Mouse (Mus musculus): ENCODE results near the gene Plpp2. TPM values are rescaled to one million over a fixed set of nuclear protein-coding genes. Genes with fewer than 3 reads are reported as not detected.
A peak's percentile ranks its signal among the peaks of the same experiment; 100 is the strongest.

The Plpp2 gene
- polyA plus RNA-seq, 1 experiment from 2014 or later = 10.7 TPM

DNA sequence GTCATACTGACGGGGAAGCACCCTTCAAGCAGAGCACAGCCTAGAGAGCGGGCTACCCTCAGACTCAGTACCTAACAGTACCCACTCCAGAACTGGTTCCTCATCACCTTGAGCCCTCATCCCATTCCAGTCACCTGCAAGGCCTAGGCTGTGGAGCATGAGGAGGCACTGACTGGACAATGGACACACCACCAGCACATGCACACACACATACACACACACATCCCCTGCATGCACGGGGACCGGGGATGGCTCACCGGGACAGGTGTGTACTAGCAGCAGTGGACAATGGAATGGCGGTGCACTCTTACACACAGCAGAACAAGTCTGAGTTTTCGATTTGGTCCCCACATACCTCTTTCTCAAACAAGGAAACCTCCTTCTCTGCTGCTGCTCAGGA lies 3.7 kb upstream of the Plpp2 start:
- Histone ChIP-seq H3K27me3 (no peaks in the 10 kb centered on the region), H3K4me3 (no peak overlapping the region), H3K27ac (replicated peaks) (no peak overlapping the region), H3K9me3 (no peaks in the 10 kb centered on the region), H3K36me3 (peaks cover 30% of the 10 kb centered on the region), H3K9ac (replicated peaks) (no peak overlapping the region), H3K4me1 (peaks cover 14% of the 10 kb centered on the region; the same call in 1 of the 2 replicates), H3K4me2 (replicated peaks) (no peak overlapping the region)
- WGBS = 91% methylated on average over 7 of the region's 7 CpGs
- no peak for ATAC-seq (replicated peaks)

DNA sequence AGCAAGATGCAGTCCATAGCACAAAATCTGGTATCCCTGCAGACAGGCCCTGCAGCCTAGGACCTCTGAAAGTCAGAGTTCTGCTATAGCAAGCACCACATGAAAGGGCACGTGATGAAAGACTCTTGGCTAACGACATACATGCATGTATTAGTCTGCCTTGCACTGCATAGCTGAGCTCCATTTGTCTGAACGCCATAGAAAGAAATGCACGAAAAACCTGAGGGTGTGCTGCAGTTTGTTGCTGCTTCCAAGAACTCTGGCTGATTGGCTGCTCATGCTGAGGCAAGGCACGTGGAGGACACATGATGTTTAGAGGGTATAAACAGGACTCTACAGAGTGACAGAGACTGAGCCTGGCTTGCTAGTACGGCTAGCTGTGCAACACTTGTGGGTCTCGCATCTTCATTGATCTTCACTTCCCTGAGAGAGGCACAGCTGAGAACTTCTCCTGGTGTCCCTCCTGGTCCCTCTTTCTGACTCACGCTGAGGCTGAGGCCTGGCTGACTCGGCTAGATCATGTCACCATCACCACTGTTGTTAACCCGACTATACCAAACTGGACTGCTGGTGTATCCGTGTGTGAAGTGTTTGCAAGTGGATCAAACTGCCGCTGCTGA lies 3.0 kb upstream of the Plpp2 start:
- 75% methylated on average over 12 of the region's 12 CpGs for WGBS
- H3K4me2 ChIP-seq (replicated peaks) = no peak overlapping the region
- no peak overlapping the region for H3K9ac ChIP-seq (replicated peaks)

DNA sequence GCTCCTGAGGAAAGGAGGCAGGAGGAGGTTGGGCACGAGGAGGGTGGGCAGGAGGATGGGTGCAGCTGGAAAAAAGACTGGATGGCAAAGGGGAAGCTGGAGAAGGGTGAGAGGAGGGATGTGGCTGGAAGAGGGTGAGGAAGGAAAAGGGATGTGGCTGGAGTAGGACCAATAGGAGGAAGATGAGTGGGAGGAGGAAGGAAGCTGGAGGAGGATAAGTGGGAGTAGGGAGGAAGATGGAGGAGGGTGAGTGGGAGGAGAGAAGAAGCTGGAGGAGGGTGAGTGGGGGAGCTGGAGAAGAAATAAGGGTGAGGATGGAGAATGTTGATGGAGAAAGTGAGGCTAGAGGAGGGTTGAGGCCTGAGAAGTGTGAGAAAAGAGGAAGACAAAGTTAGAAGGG lies 1.8 kb upstream of the Plpp2 start:
- Histone ChIP-seq H3K27ac (replicated peaks) (no peak overlapping the region), H3K4me3 (no peak overlapping the region), H3K36me3 (peaks cover 15% of the 10 kb centered on the region), H3K27me3 (no peaks in the 10 kb centered on the region), H3K4me2 (replicated peaks) (no peak overlapping the region), H3K4me1 (peaks cover 14% of the 10 kb centered on the region; the same call in 1 of the 2 replicates), H3K9me3 (no peaks in the 10 kb centered on the region), H3K9ac (replicated peaks) (no peak overlapping the region)
- WGBS = 57% methylated on average over 1 of the region's 1 CpGs
- no peak for ATAC-seq (replicated peaks)

More for the DNA sequence above, 3.0 kb upstream of the Plpp2 start:
- no peak for ATAC-seq (replicated peaks)
- H3K27ac ChIP-seq (replicated peaks) = no peak overlapping the region
- no peaks in the 10 kb centered on the region for H3K9me3 ChIP-seq
- H3K36me3 ChIP-seq = peaks cover 24% of the 10 kb centered on the region
- peaks cover 14% of the 10 kb centered on the region; the same call in 1 of the 2 replicates for H3K4me1 ChIP-seq
- H3K27me3 ChIP-seq = no peaks in the 10 kb centered on the region
- no peak overlapping the region for H3K4me3 ChIP-seq

DNA sequence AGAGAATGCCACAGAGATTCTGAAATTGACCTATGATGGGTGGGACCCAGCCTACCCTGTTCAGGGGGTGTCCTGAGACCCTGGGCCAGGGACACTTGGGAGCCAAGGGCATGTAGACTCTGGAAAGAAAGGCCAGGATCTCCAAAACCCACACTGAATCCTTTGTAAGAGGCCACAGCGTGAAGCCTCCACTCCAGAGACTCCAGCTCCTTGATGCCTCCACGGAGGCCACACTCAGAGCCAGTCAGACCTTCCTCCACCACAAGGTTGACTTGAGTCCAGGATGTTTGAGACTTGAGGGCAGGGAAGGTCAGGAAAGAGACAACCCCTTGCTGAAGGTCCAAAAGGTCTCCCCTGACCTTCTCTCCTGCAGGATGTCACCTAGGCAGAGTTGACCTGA lies 830 bp upstream of the Plpp2 start:
- Histone ChIP-seq H3K4me3 (no peak overlapping the region), H3K4me1 (peaks cover 14% of the 10 kb centered on the region; the same call in 1 of the 2 replicates), H3K27me3 (no peaks in the 10 kb centered on the region), H3K9ac (replicated peaks) (no peak overlapping the region), H3K36me3 (peaks cover 5% of the 10 kb centered on the region; the same call in 1 of the 2 replicates), H3K4me2 (replicated peaks) (no peak overlapping the region), H3K9me3 (no peaks in the 10 kb centered on the region), H3K27ac (replicated peaks) (no peak overlapping the region)
- 85% methylated on average over 2 of the region's 2 CpGs for WGBS
- ATAC-seq (replicated peaks) = no peak

DNA sequence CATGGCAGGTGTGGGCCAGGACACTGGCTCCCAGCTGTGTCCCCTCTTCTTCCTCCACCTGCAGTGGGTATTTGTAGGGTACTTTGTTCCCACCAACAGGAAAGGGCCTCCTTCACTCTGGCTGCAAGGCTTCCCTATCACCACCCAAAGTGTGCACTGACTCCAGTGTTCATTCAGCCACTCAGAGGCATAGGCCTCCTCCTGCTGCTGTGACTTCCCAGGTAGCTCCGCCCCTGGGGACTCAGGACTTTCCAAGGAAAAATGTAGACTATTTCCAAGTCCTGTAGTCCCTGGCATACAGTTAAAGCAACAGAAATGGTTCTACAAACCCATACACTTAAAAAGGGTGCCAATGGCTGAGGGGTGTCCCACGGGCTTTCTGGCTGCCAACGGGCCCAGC lies 918 bp downstream of the Plpp2 start:
- Histone ChIP-seq H3K27ac (replicated peaks) (no peak overlapping the region), H3K4me2 (replicated peaks) (peak overlapping the region; percentile 87), H3K9me3 (no peaks in the 10 kb centered on the region), H3K4me1 (peaks cover 14% of the 10 kb centered on the region; the same call in 1 of the 2 replicates), H3K9ac (replicated peaks) (peak overlapping the region; percentile 47; the same call in 1 of the 2 replicates), H3K36me3 (no peaks in the 10 kb centered on the region), H3K4me3 (peak overlapping the region; percentile 56), H3K27me3 (no peaks in the 10 kb centered on the region)
- ATAC-seq (replicated peaks) = no peak
- 29% methylated on average over 3 of the region's 3 CpGs for WGBS

DNA sequence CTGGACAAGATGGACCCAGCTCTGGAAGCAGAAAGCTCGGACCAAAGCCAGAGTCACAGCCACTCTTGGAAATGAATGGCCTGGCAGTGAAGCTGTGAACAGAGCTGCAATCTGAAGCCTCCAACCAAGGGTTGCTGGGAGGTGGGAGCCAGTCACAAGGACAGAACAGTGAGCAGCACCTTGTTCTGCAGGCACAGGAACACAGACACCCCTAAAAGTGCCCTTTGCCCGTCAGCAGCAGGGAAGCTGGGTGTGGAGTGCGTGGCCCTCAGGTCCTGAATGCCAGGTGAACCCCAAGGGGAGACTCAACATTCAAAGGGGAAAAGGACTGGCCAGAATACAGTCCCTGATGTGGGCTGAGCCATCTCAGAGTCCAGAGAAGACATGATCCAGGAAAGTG lies 2.0 kb downstream of the Plpp2 start:
- Histone ChIP-seq H3K4me2 (replicated peaks) (no peak overlapping the region), H3K36me3 (no peaks in the 10 kb centered on the region), H3K27ac (replicated peaks) (no peak overlapping the region), H3K4me1 (peaks cover 14% of the 10 kb centered on the region; the same call in 1 of the 2 replicates), H3K4me3 (no peak overlapping the region), H3K9me3 (no peaks in the 10 kb centered on the region), H3K27me3 (no peaks in the 10 kb centered on the region), H3K9ac (replicated peaks) (no peak overlapping the region)
- 84% methylated on average over 3 of the region's 3 CpGs for WGBS
- ATAC-seq (replicated peaks) = no peak

DNA sequence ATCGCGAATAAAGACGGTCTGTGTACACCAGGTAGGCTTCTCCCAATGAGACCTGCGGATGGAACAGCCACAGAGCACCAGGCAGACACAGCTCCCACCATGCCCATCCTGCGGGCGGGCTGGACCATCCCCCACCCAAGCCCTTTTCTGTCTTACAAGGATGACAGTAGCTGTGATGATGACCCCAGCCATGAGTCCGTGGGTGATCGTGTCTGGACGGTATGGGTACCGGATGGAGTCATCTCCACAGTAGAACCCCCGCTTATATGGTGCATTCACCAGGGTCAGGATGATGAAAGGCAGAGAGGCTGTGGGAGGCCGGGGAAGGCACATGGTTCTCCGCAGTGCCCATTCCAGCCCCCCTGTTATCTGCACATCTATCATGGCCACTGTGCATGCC lies 2.9 kb downstream of the Plpp2 start:
- Histone ChIP-seq H3K4me1 (peaks cover 14% of the 10 kb centered on the region; the same call in 1 of the 2 replicates), H3K9me3 (no peaks in the 10 kb centered on the region), H3K27me3 (no peaks in the 10 kb centered on the region), H3K36me3 (no peaks in the 10 kb centered on the region), H3K4me2 (replicated peaks) (no peak overlapping the region), H3K4me3 (no peak overlapping the region), H3K9ac (replicated peaks) (no peak overlapping the region), H3K27ac (replicated peaks) (no peak overlapping the region)
- 95% methylated on average over 13 of the region's 13 CpGs for WGBS
- ATAC-seq (replicated peaks) = no peak

DNA sequence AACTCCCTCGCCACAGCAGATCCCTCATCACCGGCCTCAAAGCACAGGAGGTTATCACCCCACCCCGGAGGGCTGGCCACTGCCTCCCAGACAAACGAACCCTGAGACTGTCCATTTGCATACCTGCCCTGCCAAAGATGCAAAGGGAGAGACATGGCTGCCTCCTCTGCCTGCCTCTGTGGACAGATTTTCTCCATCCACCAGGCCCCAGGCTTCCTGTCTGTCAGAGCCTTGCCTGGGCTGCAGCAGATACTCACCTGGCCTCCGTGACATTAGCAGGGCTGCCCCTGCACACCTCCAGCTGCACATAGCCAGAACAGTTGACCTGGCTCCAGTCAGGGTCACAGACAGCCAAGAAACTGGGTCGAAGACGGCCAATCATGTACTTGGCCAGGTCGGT lies 3.4 kb downstream of the Plpp2 start:
- Histone ChIP-seq H3K36me3 (no peaks in the 10 kb centered on the region), H3K4me3 (no peak overlapping the region), H3K27me3 (no peaks in the 10 kb centered on the region), H3K9me3 (no peaks in the 10 kb centered on the region), H3K9ac (replicated peaks) (no peak overlapping the region), H3K4me1 (peaks cover 14% of the 10 kb centered on the region; the same call in 1 of the 2 replicates), H3K4me2 (replicated peaks) (no peak overlapping the region), H3K27ac (replicated peaks) (no peak overlapping the region)
- no peak for ATAC-seq (replicated peaks)
- WGBS = 74% methylated on average over 8 of the region's 8 CpGs

DNA sequence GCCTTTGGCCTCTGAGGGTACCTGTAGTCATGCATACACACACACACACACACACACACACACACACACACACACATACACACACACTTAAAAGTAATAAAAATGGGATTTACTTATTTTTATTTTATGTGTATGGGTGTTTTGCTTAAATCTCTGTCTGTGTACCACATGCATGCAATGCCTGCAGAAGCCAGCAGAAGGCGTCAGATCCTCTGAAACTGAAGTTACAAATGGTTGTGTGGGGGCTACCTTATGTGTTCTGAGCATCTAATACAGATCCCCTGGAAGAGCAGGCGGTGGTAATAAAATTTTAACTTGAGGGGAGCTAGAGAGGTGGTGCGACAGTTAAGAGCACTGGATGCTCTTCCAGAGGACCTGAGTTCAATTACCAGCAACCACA lies 5.5 kb downstream of the Plpp2 start:
- ATAC-seq (replicated peaks) = no peak
- Histone ChIP-seq H3K9me3 (no peaks in the 10 kb centered on the region), H3K4me1 (peaks cover 5% of the 10 kb centered on the region; the same call in 1 of the 2 replicates), H3K4me3 (no peak overlapping the region), H3K27me3 (no peaks in the 10 kb centered on the region), H3K4me2 (replicated peaks) (no peak overlapping the region), H3K36me3 (no peaks in the 10 kb centered on the region), H3K9ac (replicated peaks) (no peak overlapping the region), H3K27ac (replicated peaks) (no peak overlapping the region)
- 80% methylated on average over 3 of the region's 3 CpGs for WGBS

DNA sequence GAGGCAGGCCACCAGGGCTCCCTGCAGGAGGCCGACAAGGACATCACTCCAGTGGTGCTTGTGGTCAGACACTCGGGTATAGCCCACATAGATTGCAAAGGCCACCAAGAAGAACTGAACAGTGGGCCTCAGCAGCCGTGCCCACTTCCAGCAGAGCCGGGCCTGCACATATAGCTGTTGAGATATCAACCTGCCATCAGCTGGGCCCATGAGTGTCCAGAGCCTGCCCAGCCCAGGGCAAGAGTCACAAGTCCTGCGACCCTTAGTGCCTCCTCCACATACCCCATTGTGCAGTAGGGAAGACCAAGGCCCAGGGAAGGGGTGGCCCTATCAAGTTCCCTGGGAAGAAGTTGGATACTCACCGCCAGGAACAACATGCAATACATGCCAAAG lies 6.1 kb downstream of the Plpp2 start:
- ATAC-seq (replicated peaks) = no peak
- Histone ChIP-seq H3K9me3 (no peaks in the 10 kb centered on the region), H3K4me3 (no peak overlapping the region), H3K4me2 (replicated peaks) (no peak overlapping the region), H3K4me1 (no peaks in the 10 kb centered on the region), H3K36me3 (no peaks in the 10 kb centered on the region), H3K27me3 (no peaks in the 10 kb centered on the region), H3K9ac (replicated peaks) (no peak overlapping the region), H3K27ac (replicated peaks) (no peak overlapping the region)
- 85% methylated on average over 6 of the region's 6 CpGs for WGBS

DNA sequence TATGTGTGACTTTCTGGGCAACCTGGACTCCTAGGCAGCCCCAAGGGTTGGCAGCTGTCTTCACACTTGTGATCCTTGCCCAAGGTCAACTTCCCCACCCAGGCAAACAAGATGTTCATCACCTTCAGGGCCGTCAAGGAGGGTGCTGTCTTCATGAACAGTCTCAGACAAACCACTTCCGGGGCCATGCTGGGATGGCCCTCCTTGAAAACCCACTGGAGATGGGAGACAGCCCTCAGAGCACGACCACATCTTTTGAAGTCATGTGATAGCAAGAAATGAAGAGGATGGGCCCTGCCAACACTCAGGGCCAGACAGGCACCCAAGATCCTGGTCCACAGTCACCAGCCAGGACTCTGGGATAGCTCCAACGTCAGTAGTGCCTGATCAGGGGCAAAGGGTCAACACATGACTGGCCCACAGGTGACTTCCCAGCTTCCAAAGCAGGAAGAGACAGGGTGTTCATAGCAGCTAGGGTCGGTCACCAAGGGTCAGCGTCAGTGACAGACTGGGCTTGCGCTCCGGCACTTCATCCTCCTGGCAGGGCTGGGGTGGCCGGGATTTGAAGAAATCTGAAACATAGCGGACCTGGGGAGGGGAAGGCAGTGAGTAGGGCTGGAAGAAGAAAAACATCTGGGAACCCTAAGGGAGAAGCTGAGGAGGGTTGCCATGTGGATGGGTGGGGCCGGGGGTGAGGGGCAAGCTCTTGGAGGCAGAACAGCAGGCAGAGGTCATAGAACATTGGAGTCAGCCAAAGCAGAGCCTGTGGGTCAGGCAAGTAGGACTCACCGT lies 6.7 kb downstream of the Plpp2 start:
- Histone ChIP-seq H3K27ac (replicated peaks) (no peak overlapping the region), H3K9ac (replicated peaks) (no peak overlapping the region), H3K36me3 (no peaks in the 10 kb centered on the region), H3K4me1 (no peaks in the 10 kb centered on the region), H3K4me2 (replicated peaks) (no peak overlapping the region), H3K4me3 (no peak overlapping the region), H3K27me3 (no peaks in the 10 kb centered on the region), H3K9me3 (no peaks in the 10 kb centered on the region)
- 89% methylated on average over 12 of the region's 12 CpGs for WGBS
- no peak for ATAC-seq (replicated peaks)

DNA sequence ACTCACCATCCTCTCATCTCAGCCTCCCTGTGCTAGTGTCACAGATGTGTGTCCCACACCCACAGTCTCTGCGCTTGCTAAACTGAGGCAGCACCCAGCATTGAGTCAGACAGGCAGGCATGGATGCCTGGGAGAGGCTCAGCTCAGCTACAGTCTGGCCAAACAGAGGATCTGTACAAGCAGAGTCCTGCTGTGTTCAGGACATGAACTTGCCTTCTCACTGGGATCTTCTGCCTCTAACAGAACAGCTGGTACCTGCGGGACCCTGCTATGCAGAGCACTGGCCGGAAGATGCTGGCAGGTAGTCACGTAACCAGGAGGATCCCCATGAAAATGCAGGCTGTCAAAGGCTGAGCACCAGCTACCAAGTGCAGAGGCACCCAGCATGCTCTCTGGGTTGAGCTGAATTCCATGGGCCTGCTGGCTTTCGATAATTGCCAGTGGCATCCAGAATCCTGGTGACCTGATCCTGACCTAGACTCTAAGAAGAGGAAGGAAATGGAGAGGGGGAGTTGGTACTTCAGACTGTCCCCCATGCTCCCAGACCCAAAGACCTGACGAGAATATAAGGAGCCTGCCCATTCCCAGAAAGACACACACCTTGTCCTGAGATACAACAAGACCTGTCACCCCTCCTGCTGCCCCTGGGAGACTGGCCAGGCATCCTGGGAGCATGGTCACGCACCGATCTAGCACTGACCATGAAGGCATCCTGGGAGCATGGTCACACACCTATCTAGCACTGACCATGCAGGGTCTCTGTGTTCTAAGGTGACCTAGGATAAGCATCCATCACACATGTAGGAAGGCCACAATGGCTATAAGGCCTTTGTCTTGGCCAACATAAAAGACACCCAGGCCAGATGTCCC lies 7.9 kb downstream of the Plpp2 start:
- WGBS = 86% methylated on average over 8 of the region's 8 CpGs
- H3K4me1 ChIP-seq = no peaks in the 10 kb centered on the region
- no peaks in the 10 kb centered on the region for H3K36me3 ChIP-seq
- no peak for ATAC-seq (replicated peaks)
- H3K4me2 ChIP-seq (replicated peaks) = no peak overlapping the region
- no peaks in the 10 kb centered on the region for H3K9me3 ChIP-seq
- no peaks in the 10 kb centered on the region for H3K27me3 ChIP-seq
- no peak overlapping the region for H3K9ac ChIP-seq (replicated peaks)
- H3K4me3 ChIP-seq = no peak overlapping the region
- no peak overlapping the region for H3K27ac ChIP-seq (replicated peaks)

Data from forebrain, embryonic 15.5 days (tissue).